ENCODE assay signal across 11 mouse cellular contexts in genomic region chr17:27940352-27940751, GRCm38 (mm10). TPM values are rescaled to one million over a fixed set of nuclear protein-coding genes. Genes with fewer than 3 reads are reported as not detected.
DNase-seq lines count a peak whose midpoint lies in the region; ATAC-seq and TF ChIP-seq lines count a peak whose summit lies in the region.
"Had no signal": no experiment of that assay in that cellular context is flagged by ENCODE, and none has a peak within 500 bp of the region (broad histone marks: within the 10 kb centered on the region; RNA-seq: fewer than 3 reads in every experiment).

No protein-coding gene starts in this region.

- intact Hi-C loops in gastrocnemius, adult 2 months (cut with DNase I) = no loop called here

- peak; percentile 53 for DNase-seq in gastrocnemius, adult 2 months
- no peak for DNase-seq in gastrocnemius, adult 18-20 months (ENCODE audit: low spot score)
- DNase-seq in midbrain, embryonic 10.5 days (ENCODE audit: low spot score) = no peak
- no peak for DNase-seq in heart, postnatal 0 days (ENCODE audit: low spot score)
- DNase-seq in lung, postnatal 25 days (ENCODE audit: low spot score) = peak; percentile 32
- DNase-seq in cerebellum, postnatal 36 days = no peak
- no peak for DNase-seq in spleen, postnatal 36 days (ENCODE audit: low spot score in 2 of 2)
- DNase-seq: cerebellum, adult 18-20 months; gastrocnemius, postnatal 14 days had no signal

- H3K27me3 ChIP-seq in midbrain, embryonic 12.5 days = no peaks in the 10 kb centered on the region
- H3K27me3 ChIP-seq in midbrain, embryonic 10.5 days (ENCODE audit: low read depth, poor library complexity, severe bottlenecking) = no peaks in the 10 kb centered on the region
- no peaks in the 10 kb centered on the region for H3K27me3 ChIP-seq in heart, postnatal 0 days (ENCODE audit: control insufficient read depth, insufficient read depth, low read length)
- H3K27me3 ChIP-seq: midbrain, embryonic 13.5 days had no signal

- no peak overlapping the region for H3K4me2 ChIP-seq in midbrain, embryonic 12.5 days (replicated peaks)
- no peak overlapping the region for H3K4me2 ChIP-seq in heart, postnatal 0 days (ENCODE audit: low read depth, low read length)
- H3K4me2 ChIP-seq: midbrain, embryonic 13.5 days had no signal

- no peak overlapping the region for H3K4me3 ChIP-seq in gastrocnemius, adult 2 months
- no peak overlapping the region for H3K4me3 ChIP-seq in midbrain, embryonic 12.5 days
- H3K4me3 ChIP-seq in midbrain, embryonic 10.5 days = no peak overlapping the region
- H3K4me3 ChIP-seq in heart, postnatal 0 days (ENCODE audit: low read depth, low read length) = no peak overlapping the region
- H3K4me3 ChIP-seq: midbrain, embryonic 13.5 days had no signal

- H3K4me1 ChIP-seq in midbrain, embryonic 12.5 days = peaks cover 11% of the 10 kb centered on the region
- H3K4me1 ChIP-seq in midbrain, embryonic 10.5 days = peaks cover 17% of the 10 kb centered on the region
- H3K4me1 ChIP-seq in heart, postnatal 0 days (ENCODE audit: control insufficient read depth, insufficient read depth) = peaks cover 51% of the 10 kb centered on the region

- H3K9ac ChIP-seq in midbrain, embryonic 12.5 days (replicated peaks) = 0 out of 2 replicates have a peak overlapping the region, but pooled peaks have one; percentile 15
- no peak overlapping the region for H3K9ac ChIP-seq in heart, postnatal 0 days (replicated peaks; ENCODE audit: low read depth, low read length)
- H3K9ac ChIP-seq: midbrain, embryonic 13.5 days had no signal

- H3K27ac ChIP-seq in gastrocnemius, adult 2 months = peak overlapping the region; percentile 38
- no peak overlapping the region for H3K27ac ChIP-seq in midbrain, embryonic 12.5 days (replicated peaks)
- no peak overlapping the region for H3K27ac ChIP-seq in midbrain, embryonic 10.5 days (replicated peaks)
- peak overlapping the region; percentile 63 for H3K27ac ChIP-seq in heart, postnatal 0 days (ENCODE audit: low read depth)
- H3K27ac ChIP-seq: midbrain, embryonic 13.5 days had no signal

- H3K9me3 ChIP-seq in midbrain, embryonic 12.5 days = no peaks in the 10 kb centered on the region
- H3K9me3 ChIP-seq in midbrain, embryonic 10.5 days (replicated peaks) = no peaks in the 10 kb centered on the region
- H3K9me3 ChIP-seq in heart, postnatal 0 days (replicated peaks; ENCODE audit: control insufficient read depth, low read length) = no peaks in the 10 kb centered on the region
- H3K9me3 ChIP-seq: midbrain, embryonic 13.5 days had no signal

- no peak for TF ChIP-seq EP300 in heart, postnatal 0 days (IDR thresholded peaks at IDR 0.05; ENCODE audit: low read depth)

- WGBS in midbrain, embryonic 12.5 days = 80% methylated on average over 4 of the region's 4 CpGs
- 83% methylated on average over 4 of the region's 4 CpGs for WGBS in midbrain, embryonic 10.5 days
- WGBS in heart, postnatal 0 days = 82% methylated on average over 4 of the region's 4 CpGs

- no peaks in the 10 kb centered on the region for H3K36me3 ChIP-seq in midbrain, embryonic 12.5 days
- no peaks in the 10 kb centered on the region for H3K36me3 ChIP-seq in midbrain, embryonic 10.5 days
- no peaks in the 10 kb centered on the region for H3K36me3 ChIP-seq in heart, postnatal 0 days (replicated peaks; ENCODE audit: control insufficient read depth, insufficient read depth, low read length)
- H3K36me3 ChIP-seq: midbrain, embryonic 13.5 days had no signal

- TF ChIP-seq CTCF in gastrocnemius, adult 2 months (IDR thresholded peaks at IDR 0.05) = no peak
- no peak for TF ChIP-seq CTCF in heart, postnatal 0 days (IDR thresholded peaks at IDR 0.05; ENCODE audit: low read depth)

- ATAC-seq in midbrain, embryonic 12.5 days (ENCODE audit: low FRiP score, low read depth) = no peak
- no peak for ATAC-seq in heart, postnatal 0 days (ENCODE audit: insufficient read depth, low read depth)
- ATAC-seq: midbrain, embryonic 13.5 days had no signal

RNA-seq across cellular contexts. Expression of gene Taf11, which starts 30.7 kb away (rescaled TPM):
- 10 to 100 TPM; 14.0 to 19.1 TPM for total RNA-seq in gastrocnemius, adult 2 months (2021)
- total RNA-seq in gastrocnemius, adult 18-20 months (2021) = 10 to 100 TPM; 16.8 to 17.4 TPM
- polyA plus RNA-seq in midbrain, embryonic 12.5 days (2016; fragmentation: Nextera tagmentation; extraction: Ambion mirVana) = 95.7 TPM in 2 replicates
- 95.5 and 96.3 TPM in 2 replicates for polyA plus RNA-seq in midbrain, embryonic 10.5 days (2016; fragmentation: Nextera tagmentation; extraction: Ambion mirVana)
- total RNA-seq in heart, postnatal 0 days (2014; rRNA removed; ENCODE audit: low replicate concordance) = 9.2 and 12.1 TPM in 2 replicates
- 39.8 and 39.9 TPM in 2 replicates for polyA plus RNA-seq in heart, postnatal 0 days (2015; fragmentation: Nextera tagmentation; extraction: Ambion mirVana)

RNA-seq across cellular contexts. Expression of gene Anks1, which starts 31.2 kb away (rescaled TPM):
- 10 to 100 TPM in 1 of 2 experiments, 1 to 10 TPM in 1; 8.8 to 23.4 TPM for total RNA-seq in gastrocnemius, adult 2 months (2021)
- total RNA-seq in gastrocnemius, adult 18-20 months (2021) = 10 to 100 TPM; 10.2 to 11.0 TPM
- 60.7 and 64.8 TPM in 2 replicates for polyA plus RNA-seq in midbrain, embryonic 12.5 days (2016; fragmentation: Nextera tagmentation; extraction: Ambion mirVana)
- polyA plus RNA-seq in midbrain, embryonic 10.5 days (2016; fragmentation: Nextera tagmentation; extraction: Ambion mirVana) = 19.3 and 31.9 TPM in 2 replicates
- 31.3 and 55.4 TPM in 2 replicates for total RNA-seq in heart, postnatal 0 days (2014; rRNA removed; ENCODE audit: low replicate concordance)
- polyA plus RNA-seq in heart, postnatal 0 days (2015; fragmentation: Nextera tagmentation; extraction: Ambion mirVana) = 7.7 and 11.0 TPM in 2 replicates

Comparison
In these comparisons a context has a peak if more than half of its experiments do, and no peak if none do; other contexts are left out.
1. DNase-seq: peak in gastrocnemius, adult 2 months (single experiment) and lung, postnatal 25 days (single experiment); none in gastrocnemius, adult 18-20 months (single experiment), midbrain, embryonic 10.5 days (single experiment), heart, postnatal 0 days (single experiment), cerebellum, postnatal 36 days (0 of 2) and spleen, postnatal 36 days (0 of 2).
2. H3K27ac ChIP-seq: peak in gastrocnemius, adult 2 months (single experiment) and heart, postnatal 0 days (single experiment); none in midbrain, embryonic 12.5 days (single experiment) and midbrain, embryonic 10.5 days (single experiment).